Mouse (Mus musculus) CH12.LX (cell line): ENCODE data around the gene Sucnr1. TPM values are rescaled to one million over a fixed set of nuclear protein-coding genes. Genes with fewer than 3 reads are reported as not detected.

Experiments
- DNase-seq: peaks from one replicate; pipeline ENCODE4 v3.0.0-alpha.2; 2013; ENCODE audit errors: extremely low read depth
- H3K27ac ChIP-seq: 2 replicates; pipeline ENCODE4 v1.5.1; 2012; ENCODE audit warnings: low read depth, mild to moderate bottlenecking, control low read depth, moderate library complexity; ENCODE audit not compliant: insufficient read depth
- H3K27me3 ChIP-seq: replicated peaks from 2 replicates; pipeline ENCODE3; 2012; ENCODE audit warnings: inconsistent platforms
- H3K36me3 ChIP-seq, 2 experiments: replicated peaks in 1 of 2; 2 replicates each; pipeline versions ENCODE3 to v1.6.1; 2012; ENCODE audit warnings: inconsistent platforms in 1 of 2, low read length in 1 of 2, mild to moderate bottlenecking in 1 of 2, mixed read lengths in 1 of 2, moderate library complexity in 1 of 2; ENCODE audit not compliant: control insufficient read depth in 1 of 2, insufficient read depth in 1 of 2
- H3K4me1 ChIP-seq, 2 experiments: 2 replicates each; pipeline ENCODE4 v1.6.1; 2012; ENCODE audit warnings: inconsistent platforms in 1 of 2, moderate library complexity in 1 of 2; ENCODE audit not compliant: insufficient read depth in 2 of 2, control insufficient read depth in 1 of 2
- H3K4me2 ChIP-seq: 2 replicates; pipeline ENCODE4 v1.6.1; 2012; ENCODE audit warnings: low read depth, mild to moderate bottlenecking, control low read depth; ENCODE audit not compliant: poor library complexity, insufficient read depth, severe bottlenecking
- H3K4me3 ChIP-seq, 3 experiments: fragments of 150-350 bp in 1 of 3; sonication (generic) in 1 of 3; replicated peaks in 1 of 3; 2 replicates each; pipeline versions ENCODE3 to v1.5.1; 2011 to 2012; ENCODE audit warnings: low read depth in 2 of 3, low read length in 2 of 3, mild to moderate bottlenecking in 2 of 3, moderate library complexity in 2 of 3, control low read depth in 1 of 3, improper control_type of control experiment in 1 of 3, inconsistent platforms in 1 of 3, mixed read lengths in 1 of 3; ENCODE audit not compliant: poor library complexity in 1 of 3
- H3K79me2 ChIP-seq: replicated peaks from 2 replicates; pipeline ENCODE4 v1.6.1; 2012; ENCODE audit warnings: mild to moderate bottlenecking, moderate library complexity; ENCODE audit not compliant: control insufficient read depth, poor library complexity, insufficient read depth, severe bottlenecking; ENCODE audit errors: extremely low read depth
- H3K9ac ChIP-seq: 2 replicates; pipeline ENCODE4 v1.6.1; 2012; ENCODE audit warnings: low read depth, mild to moderate bottlenecking, control low read depth, moderate library complexity; ENCODE audit not compliant: insufficient read depth
- H3K9me3 ChIP-seq: replicated peaks from 2 replicates; pipeline ENCODE3; 2012; ENCODE audit warnings: low read length, inconsistent platforms, mixed read lengths
- CHD1 ChIP-seq: IDR thresholded peaks from 2 replicates; pipeline ENCODE4 v1.6.1; 2012; ENCODE audit warnings: low read depth, low read length, improper control_type of control experiment, inconsistent platforms
- CHD2 ChIP-seq: IDR thresholded peaks from 2 replicates; pipeline ENCODE4 v1.6.1; 2011; ENCODE audit warnings: low read length, improper control_type of control experiment
- CTCF ChIP-seq, 2 experiments: IDR thresholded peaks in 1 of 2; conservative IDR thresholded peaks in 1 of 2; 2 replicates each; pipeline ENCODE4 v1.5.1; 2011 to 2012; ENCODE audit warnings: low read depth in 2 of 2, low read length in 2 of 2, improper control_type of control experiment in 1 of 2, inconsistent platforms in 1 of 2, mild to moderate bottlenecking in 1 of 2, moderate library complexity in 1 of 2
- E2F4 ChIP-seq: IDR thresholded peaks from 2 replicates; pipeline ENCODE4 v1.6.1; 2011; ENCODE audit warnings: low read depth, low read length, improper control_type of control experiment; ENCODE audit not compliant: insufficient replicate concordance
- ELF1 ChIP-seq: IDR thresholded peaks from 2 replicates; pipeline ENCODE4 v1.6.1; 2014; ENCODE audit warnings: low read depth, mild to moderate bottlenecking, inconsistent platforms, low read length, improper control_type of control experiment
- EP300 ChIP-seq: IDR thresholded peaks from 2 replicates; pipeline ENCODE4 v1.6.1; 2011; ENCODE audit warnings: low read length, improper control_type of control experiment
- HCFC1 ChIP-seq: IDR thresholded peaks from 2 replicates; pipeline ENCODE4 v1.6.1; 2012; ENCODE audit warnings: low read depth, mild to moderate bottlenecking, inconsistent platforms, low read length, improper control_type of control experiment
- IRF4 ChIP-seq: IDR thresholded peaks from 2 replicates; pipeline ENCODE4 v1.6.1; 2014; ENCODE audit warnings: low read depth, mild to moderate bottlenecking, inconsistent platforms, low read length, improper control_type of control experiment
- JUND ChIP-seq: conservative IDR thresholded peaks from 2 replicates; pipeline ENCODE4 v1.6.1; 2011; ENCODE audit warnings: low read depth, low read length, improper control_type of control experiment
- MAX ChIP-seq: IDR thresholded peaks from 2 replicates; pipeline ENCODE4 v1.6.1; 2011; ENCODE audit warnings: low read length, improper control_type of control experiment
- MEF2A ChIP-seq: IDR thresholded peaks from 2 replicates; pipeline ENCODE4 v1.6.1; 2014; ENCODE audit warnings: low read depth, mild to moderate bottlenecking, inconsistent platforms, low read length, improper control_type of control experiment, borderline replicate concordance
- MXI1 ChIP-seq: IDR thresholded peaks from 2 replicates; pipeline ENCODE4 v1.6.1; 2011; ENCODE audit warnings: mild to moderate bottlenecking, low read depth, low read length, improper control_type of control experiment
- MYC ChIP-seq: IDR thresholded peaks from 2 replicates; pipeline ENCODE4 v1.6.1; 2011; ENCODE audit warnings: low read depth, mild to moderate bottlenecking, improper control_type of control experiment, low read length
- NELFE ChIP-seq: IDR thresholded peaks from 2 replicates; pipeline ENCODE4 v1.6.1; 2011; ENCODE audit warnings: low read depth, low read length, improper control_type of control experiment
- NRF1 ChIP-seq: IDR thresholded peaks from 2 replicates; pipeline ENCODE4 v1.6.1; 2014; ENCODE audit warnings: low read depth, mild to moderate bottlenecking, inconsistent platforms, low read length, improper control_type of control experiment, moderate library complexity
- PAX5 ChIP-seq: IDR thresholded peaks from 2 replicates; pipeline ENCODE4 v1.6.1; 2012; ENCODE audit warnings: low read length, inconsistent platforms, mixed read lengths
- POLR2A ChIP-seq: IDR thresholded peaks from 2 replicates; pipeline ENCODE4 v1.6.1; 2011; ENCODE audit warnings: low read depth, mild to moderate bottlenecking, improper control_type of control experiment, low read length
- POLR2AphosphoS2 ChIP-seq: IDR thresholded peaks from 2 replicates; pipeline ENCODE4 v1.6.1; 2011; ENCODE audit warnings: low read depth, low read length, improper control_type of control experiment
- RAD21 ChIP-seq: IDR thresholded peaks from 2 replicates; pipeline ENCODE4 v1.6.1; 2011; ENCODE audit warnings: low read depth, mild to moderate bottlenecking, low read length, improper control_type of control experiment, moderate library complexity
- RCOR1 ChIP-seq: conservative IDR thresholded peaks from 2 replicates; pipeline ENCODE4 v1.6.1; 2012; ENCODE audit warnings: low read depth, mild to moderate bottlenecking, inconsistent platforms, low read length, improper control_type of control experiment
- SMC3 ChIP-seq: IDR thresholded peaks from 2 replicates; pipeline ENCODE4 v1.6.1; 2011; ENCODE audit warnings: low read depth, low read length, improper control_type of control experiment
- TCF12 ChIP-seq: IDR thresholded peaks from 2 replicates; pipeline ENCODE4 v1.6.1; 2014; ENCODE audit warnings: low read depth, mild to moderate bottlenecking, inconsistent platforms, low read length, improper control_type of control experiment
- USF2 ChIP-seq: conservative IDR thresholded peaks from 2 replicates; pipeline ENCODE4 v1.6.1; 2011; ENCODE audit warnings: low read depth, low read length, improper control_type of control experiment
- ZC3H11A ChIP-seq: IDR thresholded peaks from 2 replicates; pipeline ENCODE4 v1.6.1; 2012; ENCODE audit warnings: low read depth, mild to moderate bottlenecking, inconsistent platforms, low read length, improper control_type of control experiment
- ZMIZ1 ChIP-seq: IDR thresholded peaks from 2 replicates; pipeline ENCODE4 v1.6.1; 2012; ENCODE audit warnings: low read depth, mild to moderate bottlenecking, inconsistent platforms, low read length, improper control_type of control experiment
- dilution Hi-C: fragments of 300-500 bp; cut with MboI; formaldehyde crosslinking; loops from 2 replicates; pipeline ENCODE4 v1.14.3; 2020; ENCODE audit warnings: low sequenced_read_pairs; ENCODE audit not compliant: extremely low pct_unique_long_range_greater_than_20kb, extremely low pct_ligation_motif_present
- in situ Hi-C: fragments of 300-500 bp; cut with MboI; formaldehyde crosslinking; loops from 3 replicates; pipeline ENCODE4 v1.14.3; 2019; ENCODE audit warnings: low sequenced_read_pairs, low pct_ligation_motif_present, low pct_unique_long_range_greater_than_20kb, mixed read lengths
- polyA plus RNA-seq: library from polyadenylated mRNA; unstranded; fragments of >175 nt; gene quantifications from 2 replicates; pipeline ENCODE4 v1.2.1, GENCODE M21; 2012; ENCODE audit warnings: low read depth; ENCODE audit not compliant: insufficient read length
- total RNA-seq, 2 experiments: library from RNA; depleted of rRNA; stranded (reverse); fragments of 300-350 nt in 1 of 2; fragments of >200 nt in 1 of 2; gene quantifications; 2 replicates each; pipeline ENCODE4 v1.2.3; 2012 to 2014

The Sucnr1 gene
- total and polyA plus RNA-seq, 3 experiments, result not detected

- no peaks in the 10 kb centered on the region for H3K27me3 ChIP-seq
- in situ Hi-C loops (no loop called here), dilution Hi-C loops (no loop called here)
- no peak overlapping the region for H3K27ac ChIP-seq
- no peaks in the 10 kb centered on the region for H3K79me2 ChIP-seq
- no peak for DNase-seq
- H3K4me1 ChIP-seq, result no peaks in the 10 kb centered on the region
- H3K9ac ChIP-seq, result no peak overlapping the region
- no peak overlapping the region for H3K4me3 ChIP-seq
- TF ChIP-seq MAX (no peak), HCFC1 (no peak), TCF12 (no peak), JUND (no peak), MXI1 (no peak), MYC (no peak), PAX5 (no peak), USF2 (no peak), POLR2A (no peak), NELFE (no peak), SMC3 (no peak), CTCF (conservative IDR thresholded peaks at IDR 0.05 in 1 of 2, IDR thresholded peaks at IDR 0.05 in 1 of 2; ENCODE audit: low read depth in 2 of 2, low read length in 2 of 2) (no peak), RCOR1 (no peak)
- H3K4me2 ChIP-seq, result no peak overlapping the region
- H3K9me3 ChIP-seq, result no peaks in the 10 kb centered on the region
- H3K36me3 ChIP-seq, result no peaks in the 10 kb centered on the region
These were observed 27.1 kb downstream of the Sucnr1 start for GRCm38 (mm10) chr3:60108815-60109214.

GRCm38 (mm10) chr3:60111135-60111710 is 29.6 kb downstream of the Sucnr1 start:
- no peak for DNase-seq
- no peak overlapping the region for H3K9ac ChIP-seq
- H3K4me1 ChIP-seq, result no peaks in the 10 kb centered on the region
- TF ChIP-seq CHD2 (no peak), POLR2AphosphoS2 (no peak), CHD1 (no peak), IRF4 (no peak), MAX (no peak), E2F4 (no peak), SMC3 (no peak), EP300 (no peak), NRF1 (no peak), PAX5 (no peak), MEF2A (no peak), ZC3H11A (no peak), MYC (no peak), ZMIZ1 (no peak), HCFC1 (no peak), ELF1 (no peak), RAD21 (no peak)
- no peaks in the 10 kb centered on the region for H3K27me3 ChIP-seq
- no peak overlapping the region for H3K4me3 ChIP-seq
- dilution Hi-C loops, result no loop called here
- in situ Hi-C loops, result no loop called here
- no peaks in the 10 kb centered on the region for H3K9me3 ChIP-seq
- H3K79me2 ChIP-seq, result no peaks in the 10 kb centered on the region
- H3K27ac ChIP-seq, result no peak overlapping the region
- H3K36me3 ChIP-seq, result no peaks in the 10 kb centered on the region
- H3K4me2 ChIP-seq, result no peak overlapping the region
